Mouse (Mus musculus): ENCODE measurements around the gene Tnfaip8l3.

Tnfaip8l3 gene

DNA sequence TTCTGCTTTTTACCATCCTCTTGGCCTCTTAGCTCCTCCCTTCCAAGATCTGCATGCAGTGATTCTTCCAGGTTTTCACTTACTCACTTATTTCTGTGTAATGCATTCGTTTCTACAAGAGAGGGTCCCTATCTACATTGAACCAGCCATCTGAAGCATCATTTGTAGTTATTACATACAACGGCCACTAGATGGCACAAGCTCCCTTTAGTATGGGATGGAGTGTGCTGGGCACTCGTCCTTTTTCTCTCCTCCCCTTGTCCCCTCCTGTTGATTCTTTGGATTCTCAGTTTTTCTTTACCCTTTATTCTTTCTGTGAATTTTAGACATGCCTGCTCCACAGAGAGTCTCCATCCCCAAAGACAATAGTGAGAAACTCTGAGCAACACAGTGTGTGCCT is 77.3 kb downstream of the Tnfaip8l3 start:
- DNase-seq (ENCODE audit: low read depth, low spot score): peak; percentile 24

DNA sequence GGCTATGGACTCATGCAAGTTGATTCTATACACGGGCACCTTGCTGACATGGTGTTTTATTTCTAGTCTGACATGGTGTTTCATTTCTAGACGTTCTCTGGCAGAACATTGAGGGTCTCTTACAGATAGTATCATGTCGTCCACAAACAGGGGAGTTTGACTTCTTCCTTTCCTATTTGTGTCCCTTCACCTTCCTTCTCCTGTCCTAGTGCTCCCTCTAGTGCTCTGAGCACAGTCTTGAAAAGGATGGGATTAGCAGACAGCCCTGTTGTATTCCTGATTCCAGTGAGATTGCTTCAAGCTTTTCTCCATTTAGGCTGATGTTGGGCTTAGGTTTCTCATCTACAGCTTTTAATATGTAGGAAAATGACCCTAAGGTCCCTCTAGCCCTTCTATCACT is 81.2 kb downstream of the Tnfaip8l3 start:
- DNase-seq (ENCODE audit: low read depth, low spot score): no peak

DNA sequence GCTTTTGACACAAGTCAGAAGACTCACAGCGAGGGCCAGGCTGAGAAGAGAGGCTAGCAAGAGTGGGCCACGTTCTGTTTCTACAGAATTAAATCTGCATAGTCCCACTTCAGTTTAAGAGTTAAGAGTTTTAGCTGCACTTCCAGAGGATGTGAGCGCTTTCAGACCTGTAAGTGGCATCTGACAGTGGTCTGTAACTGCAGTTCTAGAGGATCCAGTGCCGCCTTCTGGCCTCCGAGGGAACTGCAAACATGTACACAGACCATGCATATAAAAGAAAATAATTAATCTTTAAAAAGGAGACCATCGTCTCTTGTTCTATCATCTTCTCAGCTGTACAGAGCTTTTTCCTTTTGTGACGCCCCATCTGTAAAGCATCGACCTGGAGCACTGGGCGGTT is 83.3 kb downstream of the Tnfaip8l3 start:
- DNase-seq (ENCODE audit: low read depth, low spot score): no peak

DNA sequence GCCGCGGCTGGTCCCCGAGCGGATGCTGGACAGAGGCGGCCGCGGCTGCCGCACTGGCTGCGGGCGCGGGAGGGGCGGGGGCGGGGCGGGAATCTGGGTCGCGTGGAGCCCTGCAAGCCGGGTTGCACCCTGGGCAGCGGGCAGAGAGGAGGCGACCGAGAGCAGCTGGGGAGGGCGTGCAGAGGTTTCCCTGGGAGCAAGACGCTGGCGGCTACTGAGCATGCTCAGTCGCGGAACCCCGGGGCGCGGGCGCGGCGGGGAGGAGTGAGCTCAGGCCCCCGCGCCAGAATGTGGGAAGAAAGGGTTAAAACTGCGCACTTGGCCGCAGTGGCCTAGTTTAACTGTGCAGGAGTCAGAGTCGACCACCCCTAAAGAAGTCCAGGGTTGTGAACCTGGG is 93.1 kb downstream of the Tnfaip8l3 start, which contains the start of gene Elmod1:
Elmod1 (minus strand) TSS at position 180 of the 397 bp plus-strand sequence.
- DNase-seq (ENCODE audit: low read depth, low spot score): no peak

DNA sequence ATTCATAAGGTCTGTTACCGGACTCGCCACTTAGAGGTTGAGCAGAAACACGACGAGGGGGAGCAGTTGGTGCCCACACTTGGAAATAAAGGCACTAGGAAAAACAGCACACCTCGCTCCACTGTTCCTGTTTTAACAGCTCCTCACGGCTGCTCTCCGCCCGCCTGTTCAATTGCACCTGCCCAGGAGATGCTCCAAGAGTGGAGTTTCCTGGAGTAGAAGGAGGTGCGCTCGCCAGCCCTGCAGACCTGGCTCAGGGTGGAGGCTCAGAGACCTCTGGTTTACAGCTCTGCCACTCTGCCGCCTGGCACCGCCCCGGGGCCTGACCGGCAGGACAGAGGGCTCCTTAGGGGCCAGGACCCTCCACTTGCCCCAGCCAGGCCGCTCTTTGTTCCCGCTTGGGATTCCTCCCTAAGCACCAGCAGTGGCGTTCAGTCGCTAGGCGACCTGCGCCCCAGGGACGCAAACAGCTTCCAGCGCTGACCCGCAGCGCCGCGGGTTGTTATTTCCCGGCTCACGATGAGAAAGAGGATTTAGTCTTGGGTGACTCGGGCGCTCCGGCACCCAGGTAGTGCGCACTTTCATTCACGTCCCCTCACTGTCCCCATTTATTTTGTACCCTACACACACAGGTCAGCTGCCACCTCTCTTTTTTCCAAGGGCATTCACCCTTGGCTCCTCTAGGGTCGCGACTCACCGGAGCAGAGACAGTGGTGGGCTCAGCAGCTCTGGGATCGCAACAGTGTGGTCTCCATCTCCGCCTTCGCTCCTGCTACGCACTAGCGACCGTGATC is 93.7 kb downstream of the Tnfaip8l3 start:
- DNase-seq (ENCODE audit: low read depth, low spot score): no peak

DNA sequence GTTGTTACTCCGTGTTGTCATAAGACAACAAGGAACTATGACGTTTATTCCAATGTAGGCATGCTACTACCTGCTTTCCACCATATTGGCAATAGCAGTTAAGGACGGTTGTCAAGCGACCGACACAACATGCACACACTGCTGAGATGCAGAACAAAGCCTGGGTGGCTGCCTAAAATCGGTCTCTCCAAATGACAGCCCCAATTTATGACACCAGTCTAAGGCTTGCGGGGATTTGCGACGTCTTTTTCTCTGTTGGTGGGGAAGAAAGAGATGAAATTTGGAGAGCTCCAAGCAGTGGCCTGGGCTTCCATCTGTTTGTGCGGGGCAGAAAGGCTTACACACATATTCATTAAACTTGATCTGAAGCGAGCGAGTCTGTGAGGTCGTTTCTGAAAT is 94.3 kb downstream of the Tnfaip8l3 start:
- DNase-seq (ENCODE audit: low read depth, low spot score): no peak

Measured in CD4-positive helper T cell, adult 2 months (primary cell).